Mouse (Mus musculus) embryonic fibroblast, embryonic 13.5 days (primary cell): Measurements from ENCODE around the gene Cort. TPM values are rescaled to one million over a fixed set of nuclear protein-coding genes. Genes with fewer than 3 reads are reported as not detected.
"Not testable (repeated sequence)": the region's sequence is repeated elsewhere in the genome, so short reads cannot be mapped to it uniquely, and the experiment has no call there.

Experiments
- H3K27ac ChIP-seq: 2 replicates; pipeline ENCODE4 v1.5.1; 2012; ENCODE audit warnings: low read length, control low read depth, inconsistent platforms; ENCODE audit not compliant: insufficient read depth
- H3K4me1 ChIP-seq: 2 replicates; pipeline ENCODE4 v1.6.1; 2011; ENCODE audit warnings: low read length; ENCODE audit not compliant: control insufficient read depth, insufficient read depth
- H3K4me3 ChIP-seq: 2 replicates; pipeline ENCODE4 v1.5.1; 2011; ENCODE audit warnings: mild to moderate bottlenecking, control low read depth, low read length; ENCODE audit not compliant: insufficient read depth
- CTCF ChIP-seq: IDR thresholded peaks from 2 replicates; pipeline ENCODE4 v1.5.1; 2011; ENCODE audit warnings: mild to moderate bottlenecking, control low read depth, low read length, moderate library complexity, borderline replicate concordance; ENCODE audit not compliant: insufficient read depth
- POLR2A ChIP-seq: IDR thresholded peaks from 2 replicates; pipeline ENCODE4 v1.6.1; 2011; ENCODE audit warnings: low read depth, mild to moderate bottlenecking, control low read depth, low read length, moderate library complexity
- polyA plus RNA-seq: library from polyadenylated mRNA; stranded (reverse); fragments of >200 nt; gene quantifications from 2 replicates; pipeline ENCODE4 v1.2.4, GENCODE M21; 2011; ENCODE audit warnings: low read depth; ENCODE audit not compliant: missing spikeins, insufficient read length

The Cort gene
- polyA plus RNA-seq: not detected in 2 replicates

DNA sequence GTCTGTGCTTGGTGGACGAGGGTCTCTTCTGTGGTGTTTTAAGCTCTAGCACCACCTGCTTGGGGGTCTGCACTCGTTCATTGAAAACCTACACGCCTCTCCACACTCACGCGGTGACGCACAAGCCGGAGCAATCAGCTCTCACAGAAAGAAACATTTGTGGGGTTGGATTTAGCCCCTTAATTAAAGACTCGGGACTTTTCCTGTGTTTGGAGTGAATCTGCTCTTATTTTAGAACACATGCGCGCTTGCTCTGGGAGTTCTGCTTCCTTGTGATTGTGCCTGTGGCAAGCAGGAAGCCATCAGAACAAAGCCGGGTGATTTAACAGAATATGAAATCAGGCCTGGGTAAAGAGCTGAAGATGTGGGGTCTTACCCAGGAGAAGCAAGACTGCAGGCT lies at the start of gene Cort:
Gene Cort, minus strand, starts transcription at position 101 of the 400 bp plus-strand sequence.
- no peak within 1 kb of the TSS for H3K27ac ChIP-seq
- no peak within 1 kb of the TSS for H3K4me3 ChIP-seq
- H3K4me1 ChIP-seq: no peaks in the 10 kb centered on the region
- TF ChIP-seq CTCF (no peak), POLR2A (no peak)

DNA sequence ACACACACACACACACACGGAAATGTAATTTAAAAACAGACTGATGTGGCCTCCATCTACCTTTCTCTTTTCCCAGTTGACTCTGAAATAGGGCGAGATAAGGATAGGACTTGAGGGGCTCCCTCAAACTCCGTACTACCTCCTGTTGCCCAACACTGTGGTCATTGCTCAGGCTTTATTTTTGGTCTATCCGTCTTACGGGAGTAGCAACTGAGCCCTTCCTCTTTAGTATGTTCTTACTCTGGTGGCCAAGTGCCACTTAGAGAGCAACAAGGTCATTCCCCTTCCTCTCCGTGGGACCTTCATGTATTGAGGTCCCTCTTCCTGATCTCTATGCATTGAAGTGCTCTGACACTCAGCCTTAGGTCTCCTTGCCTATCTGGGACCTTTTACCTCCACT lies 47.1 kb upstream of the Cort start:
- Histone ChIP-seq H3K4me3 (no peak overlapping the region), H3K27ac (no peak overlapping the region), H3K4me1 (peaks cover 6% of the 10 kb centered on the region)
- no peak for TF ChIP-seq CTCF
- TF ChIP-seq POLR2A: no peak

DNA sequence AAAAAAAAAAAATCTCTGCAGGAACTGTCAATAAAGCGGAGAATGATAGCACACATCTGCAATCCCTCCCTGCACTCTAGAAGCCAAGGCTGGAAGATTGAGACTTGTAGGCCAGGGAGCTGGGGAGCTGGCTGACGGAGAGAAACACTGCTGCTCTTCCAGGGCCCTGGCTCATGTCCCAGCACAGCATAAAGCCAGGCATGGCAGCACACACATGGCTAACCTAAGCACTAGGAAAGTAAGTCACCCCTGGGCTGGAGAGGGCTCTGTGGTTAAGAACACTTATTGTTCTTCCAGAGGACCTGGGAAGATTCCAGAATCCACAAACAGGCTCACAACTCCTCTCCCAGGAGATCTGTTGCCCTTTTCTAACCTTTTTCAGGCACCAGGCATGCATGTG lies 46.1 kb upstream of the Cort start:
- no peak overlapping the region for H3K4me3 ChIP-seq
- TF ChIP-seq CTCF (no peak), POLR2A (no peak)
- H3K27ac ChIP-seq: peak overlapping the region; percentile 96
- peaks cover 6% of the 10 kb centered on the region for H3K4me1 ChIP-seq

DNA sequence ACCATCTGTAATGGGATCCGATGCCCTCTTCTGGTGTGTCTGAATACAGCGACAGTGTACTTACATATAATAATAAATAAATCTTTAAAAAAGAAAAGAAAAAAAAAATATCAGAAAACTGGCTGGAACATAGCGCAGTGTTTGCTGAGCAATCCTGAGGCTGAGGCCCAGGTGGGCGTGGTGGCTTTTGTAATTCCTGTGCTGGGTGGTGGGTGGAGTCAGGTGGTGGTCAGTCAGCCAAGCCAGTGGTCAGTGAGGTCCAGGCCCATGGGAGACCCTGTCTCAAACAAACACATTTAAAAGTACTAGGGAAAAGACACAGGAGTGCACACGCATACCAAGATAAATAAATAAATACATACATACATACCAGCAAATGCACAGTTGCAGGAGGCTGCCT lies 45.5 kb upstream of the Cort start:
- Histone ChIP-seq H3K4me1 (peaks cover 6% of the 10 kb centered on the region), H3K27ac (peak overlapping the region; percentile 96), H3K4me3 (no peak overlapping the region)
- TF ChIP-seq POLR2A (no peak), CTCF (no peak)

DNA sequence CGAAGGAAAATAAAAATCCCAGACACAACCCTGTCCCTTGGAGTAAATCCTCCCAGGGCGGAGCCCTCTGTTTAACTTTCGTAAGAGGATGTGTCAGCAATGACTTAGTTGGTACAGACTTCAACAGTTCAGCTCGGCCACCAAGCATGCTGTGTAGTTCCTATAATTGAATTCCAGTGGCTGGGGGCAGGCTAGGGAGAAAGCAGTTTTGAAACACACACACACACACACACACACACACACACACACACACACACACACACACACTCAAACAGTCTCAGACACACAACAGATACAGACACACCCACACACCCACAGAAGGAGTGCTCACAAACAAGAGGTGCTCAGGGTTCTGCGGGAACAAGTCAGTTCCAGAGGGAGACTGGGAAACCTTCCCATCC lies 45.0 kb upstream of the Cort start:
- Histone ChIP-seq H3K4me1 (peaks cover 6% of the 10 kb centered on the region), H3K4me3 (no peak overlapping the region), H3K27ac (peak overlapping the region; percentile 96)
- TF ChIP-seq POLR2A (no peak), CTCF (no peak)

DNA sequence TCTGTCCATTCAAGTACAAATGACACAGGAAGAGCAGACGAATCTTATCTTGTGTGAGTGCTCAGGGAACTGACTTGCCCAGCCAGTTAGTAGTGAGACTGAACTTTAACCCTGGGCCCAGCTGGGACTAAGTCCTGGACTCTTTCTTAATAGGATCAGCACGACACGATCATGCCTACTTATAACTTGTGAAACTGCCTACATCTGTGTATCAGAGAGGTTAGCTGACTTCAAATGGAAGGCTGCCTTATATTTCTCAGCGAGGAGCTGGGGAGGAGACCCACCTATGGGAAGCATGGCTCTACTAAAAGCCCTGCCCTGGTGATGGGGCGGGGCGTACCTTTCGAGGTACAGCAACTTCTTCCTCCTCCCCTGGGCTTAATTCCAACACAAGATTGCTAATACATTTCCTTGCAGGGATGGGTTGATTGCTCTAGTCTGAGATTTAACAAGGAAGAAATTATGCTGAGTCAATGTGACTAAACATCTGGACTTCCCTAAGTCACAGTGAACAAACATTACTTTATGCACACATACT lies 43.9 kb upstream of the Cort start:
- H3K27ac ChIP-seq: peak overlapping the region; percentile 93
- peaks cover 6% of the 10 kb centered on the region for H3K4me1 ChIP-seq
- H3K4me3 ChIP-seq: no peak overlapping the region
- TF ChIP-seq POLR2A (no peak), CTCF (no peak)

DNA sequence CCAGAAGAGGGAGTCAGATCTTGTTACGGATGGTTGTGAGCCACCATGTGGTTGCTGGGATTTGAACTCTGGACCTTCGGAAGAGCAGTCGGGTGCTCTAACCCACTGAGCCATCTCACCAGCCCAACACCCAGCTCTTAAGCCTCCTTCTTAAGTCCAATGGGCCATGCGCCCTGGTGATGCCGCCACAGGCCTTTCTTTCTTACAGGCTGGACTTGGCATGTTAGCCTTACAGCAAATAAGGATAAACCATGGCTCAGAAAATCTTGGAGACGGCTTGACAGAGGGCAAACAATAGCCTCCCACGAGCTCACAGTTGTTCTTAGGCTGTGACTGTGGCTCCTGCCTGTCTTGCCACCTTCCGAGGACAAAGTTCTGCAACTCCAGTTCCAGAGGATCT lies 43.4 kb upstream of the Cort start:
- not testable (repeated sequence) for H3K4me1 ChIP-seq, H3K4me3 ChIP-seq
- peak overlapping the region; percentile 93 for H3K27ac ChIP-seq

DNA sequence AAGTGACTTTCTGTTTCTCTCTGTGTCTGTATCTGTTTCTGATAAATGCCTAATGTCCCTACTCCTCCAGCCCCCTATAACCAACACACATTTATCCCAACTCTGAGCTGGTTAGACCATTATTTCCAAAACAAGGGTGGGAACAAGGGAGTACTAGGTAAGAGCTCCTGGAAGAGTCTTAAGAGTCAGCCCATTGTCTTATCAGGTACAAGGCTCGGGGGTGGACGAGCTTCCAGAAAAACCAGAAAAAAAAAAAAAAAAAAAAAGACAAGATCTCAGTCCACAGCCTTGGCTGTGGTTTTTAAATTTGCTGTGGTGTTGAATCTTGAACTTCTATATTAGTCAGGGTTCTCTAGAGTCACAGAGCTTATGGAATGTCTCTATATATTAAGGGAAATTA lies 41.5 kb upstream of the Cort start:
- H3K27ac ChIP-seq: no peak overlapping the region
- TF ChIP-seq POLR2A (no peak), CTCF (no peak)
- H3K4me1 ChIP-seq: peaks cover 4% of the 10 kb centered on the region
- no peak overlapping the region for H3K4me3 ChIP-seq

DNA sequence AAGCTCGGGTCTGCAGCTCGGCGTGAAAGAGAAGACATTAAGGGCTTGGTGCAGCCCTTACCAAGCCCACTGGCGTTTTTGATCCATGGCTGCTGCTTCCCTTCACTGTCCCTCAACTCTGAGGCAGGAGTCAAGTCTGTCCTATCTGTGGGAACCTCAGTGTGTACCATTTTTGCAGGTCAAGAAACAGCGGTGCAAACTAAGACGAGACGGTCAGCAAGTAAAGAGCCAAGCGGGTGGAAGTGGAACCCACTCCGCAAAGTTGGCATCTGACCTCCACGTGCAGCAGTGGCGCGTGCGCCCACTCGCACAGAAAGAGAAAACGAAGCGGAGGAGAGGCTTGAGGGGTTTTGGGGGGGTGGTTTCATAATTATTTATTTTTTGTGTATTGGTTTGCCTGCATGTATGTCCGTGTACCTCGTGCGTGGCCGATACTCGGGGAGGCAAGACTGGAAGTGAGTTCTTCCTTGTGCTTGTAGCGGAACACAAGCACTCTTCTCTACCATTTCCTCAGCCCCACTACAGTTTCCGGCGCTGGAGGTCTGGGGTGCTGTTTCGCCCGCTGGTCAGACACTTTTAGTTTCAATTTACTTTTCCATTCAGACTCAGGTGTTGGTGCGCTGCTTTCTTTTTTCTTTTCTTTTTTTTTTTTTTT lies 40.5 kb upstream of the Cort start:
- Histone ChIP-seq H3K4me1 (no peaks in the 10 kb centered on the region; the same call in 1 of the 2 replicates), H3K4me3 (peak overlapping the region; percentile 84), H3K27ac (peak overlapping the region; percentile 75)
- TF ChIP-seq POLR2A: no peak; the same call in 1 of the 2 replicates
- no peak for TF ChIP-seq CTCF

DNA sequence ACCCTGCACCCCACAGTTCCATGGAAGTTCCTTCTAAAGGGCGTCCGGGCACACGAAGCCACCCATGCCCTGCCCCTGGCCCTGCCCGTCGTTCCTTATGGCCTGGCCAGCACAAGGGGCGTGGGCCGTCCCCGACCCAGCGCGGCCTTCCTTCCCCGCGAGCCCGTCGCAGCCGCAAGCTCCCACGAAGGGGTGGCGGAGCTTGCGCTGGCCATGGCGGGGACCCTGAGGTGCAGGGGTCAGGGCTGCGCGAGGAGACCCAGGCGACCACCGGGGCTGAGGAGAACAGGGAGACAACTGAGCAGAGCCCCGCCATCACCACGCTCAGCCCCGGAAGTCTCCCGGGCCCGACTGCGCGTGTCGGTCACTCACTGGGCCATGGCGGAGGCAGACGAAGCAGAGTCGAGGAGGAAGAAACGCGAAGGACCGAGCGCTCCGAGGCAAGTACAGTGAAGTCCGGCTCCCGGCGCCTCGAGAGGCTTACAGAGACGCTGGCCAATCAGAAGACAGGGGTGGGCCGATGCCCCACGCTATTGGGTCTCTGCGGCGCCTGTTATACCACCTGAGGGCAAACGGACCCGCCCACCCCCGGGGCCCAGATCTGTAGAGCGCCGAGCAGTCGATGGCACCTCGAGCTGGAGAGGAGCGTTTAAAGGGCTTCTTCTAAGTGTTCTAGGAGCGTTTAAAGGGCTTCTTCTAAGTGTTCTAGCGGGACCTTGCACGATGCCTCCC lies 39.8 kb upstream of the Cort start, which contains the start of gene Pgd:
Gene Pgd, minus strand, starts transcription at position 557 of the 732 bp plus-strand sequence.
- Histone ChIP-seq H3K4me1 (no peaks in the 10 kb centered on the region; the same call in 1 of the 2 replicates), H3K27ac (peak within 1 kb of the TSS; percentile 76), H3K4me3 (peak within 1 kb of the TSS; percentile 98)
- TF ChIP-seq POLR2A (peak; percentile 95), CTCF (no peak)
